Mouse (Mus musculus) thymus, adult 2 months (tissue): ENCODE measurements around the gene Maml2.

Experiments
- CTCF ChIP-seq: fragments of 200-500 bp; IDR thresholded peaks from 2 replicates; pipeline ENCODE4 v1.5.1; 2012; ENCODE audit warnings: mild to moderate bottlenecking, control low read depth, low read length, moderate library complexity, borderline replicate concordance; ENCODE audit not compliant: control insufficient read depth, poor library complexity, insufficient read depth; ENCODE audit errors: extremely low read depth
- POLR2A ChIP-seq: fragments of 200-500 bp; IDR thresholded peaks from 2 replicates; pipeline ENCODE4 v1.6.1; 2012; ENCODE audit warnings: mild to moderate bottlenecking, low read length, control low read depth, moderate library complexity; ENCODE audit not compliant: control insufficient read depth, poor library complexity, insufficient read depth; ENCODE audit errors: extremely low read depth

GRCm38 (mm10) chr9:13561335-13561734 lies 263.6 kb downstream of the Maml2 start:
- TF ChIP-seq CTCF: no peak
- no peak for TF ChIP-seq POLR2A
